Mouse (Mus musculus) embryonic fibroblast, embryonic 13.5 days (primary cell): ENCODE results near the gene Tmem251.

ENCODE experiments used
- CTCF ChIP-seq: IDR thresholded peaks from 2 replicates; pipeline ENCODE4 v1.5.1; 2011; ENCODE audit warnings: mild to moderate bottlenecking, control low read depth, low read length, moderate library complexity, borderline replicate concordance; ENCODE audit not compliant: insufficient read depth
- POLR2A ChIP-seq: IDR thresholded peaks from 2 replicates; pipeline ENCODE4 v1.6.1; 2011; ENCODE audit warnings: low read depth, mild to moderate bottlenecking, control low read depth, low read length, moderate library complexity

DNA sequence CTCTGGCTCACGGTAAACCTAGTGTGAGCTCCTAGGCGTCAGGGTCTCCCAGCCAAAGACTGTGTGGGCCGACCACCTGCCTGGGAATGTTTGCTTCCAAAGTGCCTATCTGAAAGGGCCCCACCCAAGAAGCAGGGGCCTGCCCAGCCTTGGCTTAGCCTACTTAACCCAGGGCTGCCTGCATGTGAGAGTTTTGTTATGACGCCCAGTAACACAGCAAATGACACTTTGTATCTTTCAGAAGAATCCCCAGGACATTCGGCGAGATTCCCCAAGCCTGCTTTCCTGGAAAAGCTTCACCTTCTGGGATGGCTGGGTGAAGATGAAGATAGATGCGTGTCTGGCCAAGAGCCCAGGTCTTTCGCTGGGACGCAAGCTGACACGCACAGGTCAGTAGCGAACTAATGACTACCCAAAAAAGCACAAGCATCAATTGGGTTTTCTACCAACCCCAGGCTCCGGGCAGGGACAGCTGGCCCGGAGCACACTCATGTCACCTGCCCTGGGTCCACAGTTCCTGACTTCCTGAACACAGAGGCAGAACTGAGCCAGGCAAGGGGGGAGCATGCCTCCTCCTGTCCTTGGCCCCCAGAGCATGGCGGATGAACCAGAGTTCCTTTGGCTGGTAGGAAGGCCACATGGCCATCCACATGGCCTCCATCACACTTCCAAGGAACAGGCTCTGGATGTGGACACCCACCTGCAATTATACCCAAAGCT lies 46.8 kb upstream of the Tmem251 start:
- TF ChIP-seq CTCF, result no peak
- no peak for TF ChIP-seq POLR2A
